Comparison of ENCODE assay signal across 1 mouse cellular context in the genomic region with DNA sequence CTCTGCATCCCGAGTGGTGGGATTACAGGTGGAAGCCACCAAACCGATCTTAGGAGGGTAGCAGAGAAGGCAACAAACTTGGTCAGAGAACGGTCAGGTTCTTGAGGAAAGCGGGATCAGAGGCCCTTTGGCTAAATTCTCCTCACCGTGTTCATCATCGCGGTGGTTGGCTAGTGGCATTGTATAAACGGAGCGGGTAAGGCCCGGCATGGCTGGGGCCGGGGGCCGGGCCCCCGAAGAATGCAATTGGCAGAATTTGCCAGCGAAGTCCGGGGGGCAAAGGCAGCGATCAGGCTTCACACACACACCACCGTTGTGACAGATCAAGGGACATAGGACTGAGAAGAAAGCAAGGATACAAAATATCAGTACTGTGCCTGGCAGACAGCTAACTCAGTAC.
TF ChIP-seq lines count a peak whose summit lies in the region.

No protein-coding gene starts in this region.

TF ChIP-seq in CH12.LX, 34 proteins besides CTCF, POLR2A, EP300 and RAD21:
- TF ChIP-seq MXI1 (IDR thresholded peaks at IDR 0.05; ENCODE audit: low read depth, low read length) (no peak), HCFC1 (IDR thresholded peaks at IDR 0.05; ENCODE audit: low read depth, low read length) (no peak), USF2 (conservative IDR thresholded peaks at IDR 0.05; ENCODE audit: low read depth, low read length) (no peak), MAFK (IDR thresholded peaks at IDR 0.05; ENCODE audit: insufficient replicate concordance, low read length) (no peak), TCF12 (IDR thresholded peaks at IDR 0.05; ENCODE audit: low read depth, low read length) (no peak), SMC3 (IDR thresholded peaks at IDR 0.05; ENCODE audit: low read depth, low read length) (no peak), ZMIZ1 (IDR thresholded peaks at IDR 0.05; ENCODE audit: low read depth, low read length) (no peak), PAX5 (IDR thresholded peaks at IDR 0.05; ENCODE audit: low read length) (no peak), NELFE (IDR thresholded peaks at IDR 0.05; ENCODE audit: low read depth, low read length) (no peak), JUND (conservative IDR thresholded peaks at IDR 0.05; ENCODE audit: low read depth, low read length) (no peak), MAZ (IDR thresholded peaks at IDR 0.05; ENCODE audit: low read depth, low read length) (no peak), IRF4 (IDR thresholded peaks at IDR 0.05; ENCODE audit: low read depth, low read length) (no peak)
